Mouse (Mus musculus): ENCODE data around the gene 1520401A03Rik. TPM values are rescaled to one million over a fixed set of nuclear protein-coding genes. Genes with fewer than 3 reads are reported as not detected.

Gene 1520401A03Rik
- polyA plus RNA-seq, 1 experiment from 2014 or later: 0.16 TPM

- Histone ChIP-seq H3K9me3 (ENCODE audit: control insufficient read depth, low read length) (no peaks in the 10 kb centered on the region), H3K9ac (ENCODE audit: low read length) (no peak overlapping the region), H3K4me3 (ENCODE audit: low read depth, low read length) (peak overlapping the region; percentile 71; the same call in 1 of the 2 replicates), H3K27me3 (ENCODE audit: control insufficient read depth, insufficient read depth, low read length) (0 out of 2 replicates have a peak, but pooled peaks cover 2% of the 10 kb centered on the region), H3K4me1 (replicated peaks; ENCODE audit: control insufficient read depth, insufficient read depth) (peaks cover 13% of the 10 kb centered on the region), H3K36me3 (ENCODE audit: control insufficient read depth, insufficient read depth, low read length) (0 out of 2 replicates have a peak, but pooled peaks cover 2% of the 10 kb centered on the region), H3K27ac (replicated peaks) (peak overlapping the region; percentile 91), H3K4me2 (replicated peaks; ENCODE audit: low read depth) (peak overlapping the region; percentile 93)
- 13% methylated on average over 5 of the region's 5 CpGs for WGBS
- TF ChIP-seq CTCF (IDR thresholded peaks at IDR 0.05; ENCODE audit: low read depth) (no peak), EP300 (optimal IDR thresholded peaks at IDR 0.05) (no peak)
- DNase-seq (ENCODE audit: low spot score) (peak; percentile 79), ATAC-seq (ENCODE audit: low FRiP score, low TSS enrichment) (no peak)
These were observed 47.5 kb downstream of the 1520401A03Rik start for GRCm38 (mm10) chr17:23675127-23675526.

- DNase-seq (ENCODE audit: low spot score) (no peak), ATAC-seq (ENCODE audit: low FRiP score, low TSS enrichment) (no peak)
- peak overlapping the region; percentile 71 for H3K4me3 ChIP-seq (ENCODE audit: low read depth, low read length)
- H3K9ac ChIP-seq (ENCODE audit: low read length): peak overlapping the region; percentile 80
- H3K36me3 ChIP-seq (ENCODE audit: control insufficient read depth, insufficient read depth, low read length): peaks cover 6% of the 10 kb centered on the region; the same call in 1 of the 2 replicates
- peak overlapping the region; percentile 93 for H3K4me2 ChIP-seq (replicated peaks; ENCODE audit: low read depth)
- no peak for TF ChIP-seq CTCF (IDR thresholded peaks at IDR 0.05; ENCODE audit: low read depth)
- H3K9me3 ChIP-seq (ENCODE audit: control insufficient read depth, low read length): no peaks in the 10 kb centered on the region
- 0 out of 2 replicates have a peak, but pooled peaks cover under 1% of the 10 kb centered on the region for H3K27me3 ChIP-seq (ENCODE audit: control insufficient read depth, insufficient read depth, low read length)
- H3K27ac ChIP-seq (replicated peaks): peak overlapping the region; percentile 91
- 33% methylated on average over 9 of the region's 9 CpGs for WGBS
- H3K4me1 ChIP-seq (replicated peaks; ENCODE audit: control insufficient read depth, insufficient read depth): peaks cover 12% of the 10 kb centered on the region
These were observed 48.2 kb downstream of the 1520401A03Rik start for GRCm38 (mm10) chr17:23674271-23674952.

- Histone ChIP-seq H3K36me3 (ENCODE audit: control insufficient read depth, insufficient read depth, low read length) (peaks cover 6% of the 10 kb centered on the region; the same call in 1 of the 2 replicates), H3K9me3 (ENCODE audit: control insufficient read depth, low read length) (no peaks in the 10 kb centered on the region), H3K4me1 (replicated peaks; ENCODE audit: control insufficient read depth, insufficient read depth) (peaks cover 11% of the 10 kb centered on the region), H3K4me2 (replicated peaks; ENCODE audit: low read depth) (peak within 1 kb of the TSS; percentile 93), H3K9ac (ENCODE audit: low read length) (peak within 1 kb of the TSS; percentile 80), H3K27ac (replicated peaks) (peak within 1 kb of the TSS; percentile 91), H3K27me3 (ENCODE audit: control insufficient read depth, insufficient read depth, low read length) (no peaks in the 10 kb centered on the region), H3K4me3 (ENCODE audit: low read depth, low read length) (peak within 1 kb of the TSS; percentile 71)
- peak; percentile 94 for ATAC-seq (ENCODE audit: low FRiP score, low TSS enrichment)
- under 1% methylated on average over 45 of the region's 45 CpGs for WGBS
- peak; percentile 92 for DNase-seq (ENCODE audit: low spot score)
- TF ChIP-seq CTCF (IDR thresholded peaks at IDR 0.05; ENCODE audit: low read depth): 0 out of 2 replicates have a peak, but pooled peaks have one; percentile 15
- no peak for TF ChIP-seq EP300 (optimal IDR thresholded peaks at IDR 0.05)
These were observed 49.0 kb downstream of the 1520401A03Rik start, which contains the start of the genes Hcfc1r1 and Thoc6 for GRCm38 (mm10) chr17:23673424-23674073. Gene Hcfc1r1, plus strand, starts transcription at chr17:23673596. Gene Thoc6, minus strand, starts transcription at chr17:23673882.

- H3K27me3 ChIP-seq (ENCODE audit: control insufficient read depth, insufficient read depth, low read length): no peaks in the 10 kb centered on the region
- TF ChIP-seq EP300 (optimal IDR thresholded peaks at IDR 0.05) (no peak), CTCF (IDR thresholded peaks at IDR 0.05; ENCODE audit: low read depth) (no peak)
- peaks cover 11% of the 10 kb centered on the region for H3K4me1 ChIP-seq (replicated peaks; ENCODE audit: control insufficient read depth, insufficient read depth)
- peaks cover 6% of the 10 kb centered on the region; the same call in 1 of the 2 replicates for H3K36me3 ChIP-seq (ENCODE audit: control insufficient read depth, insufficient read depth, low read length)
- peak overlapping the region; percentile 93 for H3K4me2 ChIP-seq (replicated peaks; ENCODE audit: low read depth)
- DNase-seq (ENCODE audit: low spot score) (no peak), ATAC-seq (ENCODE audit: low FRiP score, low TSS enrichment) (no peak)
- peak overlapping the region; percentile 71; the same call in 1 of the 2 replicates for H3K4me3 ChIP-seq (ENCODE audit: low read depth, low read length)
- no peaks in the 10 kb centered on the region for H3K9me3 ChIP-seq (ENCODE audit: control insufficient read depth, low read length)
- no peak overlapping the region for H3K9ac ChIP-seq (ENCODE audit: low read length)
- 53% methylated on average over 3 of the region's 3 CpGs for WGBS
- H3K27ac ChIP-seq (replicated peaks): no peak overlapping the region
These were observed 49.8 kb downstream of the 1520401A03Rik start for GRCm38 (mm10) chr17:23672761-23673160.

- no peak overlapping the region for H3K9ac ChIP-seq (ENCODE audit: low read length)
- H3K4me3 ChIP-seq (ENCODE audit: low read depth, low read length): no peak overlapping the region
- H3K36me3 ChIP-seq (ENCODE audit: control insufficient read depth, insufficient read depth, low read length): peaks cover 10% of the 10 kb centered on the region; the same call in 1 of the 2 replicates
- ATAC-seq (ENCODE audit: low FRiP score, low TSS enrichment) (no peak), DNase-seq (ENCODE audit: low spot score) (no peak)
- no peaks in the 10 kb centered on the region for H3K9me3 ChIP-seq (ENCODE audit: control insufficient read depth, low read length)
- peaks cover 8% of the 10 kb centered on the region for H3K4me1 ChIP-seq (replicated peaks; ENCODE audit: control insufficient read depth, insufficient read depth)
- TF ChIP-seq CTCF (IDR thresholded peaks at IDR 0.05; ENCODE audit: low read depth) (no peak), EP300 (optimal IDR thresholded peaks at IDR 0.05) (no peak)
- no peaks in the 10 kb centered on the region for H3K27me3 ChIP-seq (ENCODE audit: control insufficient read depth, insufficient read depth, low read length)
- 94% methylated on average over 3 of the region's 3 CpGs for WGBS
- H3K4me2 ChIP-seq (replicated peaks; ENCODE audit: low read depth): no peak overlapping the region
- no peak overlapping the region for H3K27ac ChIP-seq (replicated peaks)
These were observed 51.1 kb downstream of the 1520401A03Rik start for GRCm38 (mm10) chr17:23671519-23671918.
